Mouse (Mus musculus) limb, embryonic 14.5 days (tissue): ENCODE measurements around the gene Fgd6. TPM values are rescaled to one million over a fixed set of nuclear protein-coding genes. Genes with fewer than 3 reads are reported as not detected.

Experiments used
- ATAC-seq: fragments of 200-750 bp; cut with Nextera tagmentation; 2 replicates; pipeline ENCODE4 v1.8.0; 2017; ENCODE audit warnings: low read depth, moderate number of reproducible peaks, moderate TSS enrichment; ENCODE audit not compliant: low FRiP score
- DNase-seq: peaks from one replicate; pipeline ENCODE4 v3.0.0-alpha.2; 2015; ENCODE audit warnings: low spot score
- H3K27ac ChIP-seq: fragments of 300-500 bp; sonication (generic); replicated peaks from 2 replicates; pipeline ENCODE4 v1.5.1; 2014; ENCODE audit warnings: low read depth, mild to moderate bottlenecking, low read length, moderate library complexity, mixed read lengths
- H3K27me3 ChIP-seq: fragments of 300-500 bp; sonication (generic); 2 replicates; pipeline ENCODE4 v1.6.1; 2014; ENCODE audit warnings: low read length, mixed read lengths; ENCODE audit not compliant: control insufficient read depth, insufficient read depth
- H3K36me3 ChIP-seq: fragments of 300-500 bp; sonication (generic); 2 replicates; pipeline ENCODE4 v1.6.1; 2014; ENCODE audit warnings: mild to moderate bottlenecking, low read length, moderate library complexity, mixed read lengths; ENCODE audit not compliant: control insufficient read depth, insufficient read depth
- H3K4me1 ChIP-seq: fragments of 300-500 bp; sonication (generic); 2 replicates; pipeline ENCODE4 v1.6.1; 2014; ENCODE audit warnings: antibody characterized with exemption, low read length, mixed read lengths; ENCODE audit not compliant: control insufficient read depth, insufficient read depth
- H3K4me2 ChIP-seq: fragments of 300-500 bp; sonication (generic); replicated peaks from 2 replicates; pipeline ENCODE4 v1.6.1; 2014; ENCODE audit warnings: low read depth, mild to moderate bottlenecking, low read length, moderate library complexity; ENCODE audit not compliant: severe bottlenecking
- H3K4me3 ChIP-seq: fragments of 300-500 bp; sonication (generic); replicated peaks from 2 replicates; pipeline ENCODE4 v1.5.1; 2014; ENCODE audit warnings: low read length
- H3K9ac ChIP-seq: fragments of 300-500 bp; sonication (generic); 2 replicates; pipeline ENCODE4 v1.6.1; 2014; ENCODE audit warnings: mild to moderate bottlenecking, low read depth, low read length, moderate library complexity; ENCODE audit not compliant: severe bottlenecking
- H3K9me3 ChIP-seq: fragments of 300-500 bp; sonication (generic); 2 replicates; pipeline ENCODE4 v1.6.1; 2016; ENCODE audit warnings: low read length; ENCODE audit not compliant: control insufficient read depth
- POLR2A ChIP-seq: fragments of 200-500 bp; IDR thresholded peaks from 2 replicates; pipeline ENCODE4 v1.8.0; 2012; ENCODE audit warnings: inconsistent platforms, mild to moderate bottlenecking, moderate library complexity, borderline replicate concordance; ENCODE audit not compliant: insufficient read depth, insufficient read length; ENCODE audit errors: extremely low read depth
- WGBS: fragments of 180-500 bp; shearing (Covaris S2); extraction: QIAGEN DNeasy Blood & Tissue Kit; methylation state at CpG from one replicate; pipeline ENCODE4 v1.1.7; 2014; 5-methylcytosine and 5-hydroxymethylcytosine counted together
- polyA plus RNA-seq, 2 experiments: library from polyadenylated mRNA; depleted of rRNA in 1 of 2; stranded (reverse) in 1 of 2; unstranded in 1 of 2; fragments of >200 nt; fragmentation: Nextera tagmentation in 1 of 2; extraction: Ambion mirVana in 1 of 2; gene quantifications; 2 replicates each; pipeline versions ENCODE4 v1.2.1 to v1.2.3; 2012 to 2014

Gene Fgd6
- polyA plus RNA-seq, 2 experiments = 3.2 to 5.5 TPM

DNA sequence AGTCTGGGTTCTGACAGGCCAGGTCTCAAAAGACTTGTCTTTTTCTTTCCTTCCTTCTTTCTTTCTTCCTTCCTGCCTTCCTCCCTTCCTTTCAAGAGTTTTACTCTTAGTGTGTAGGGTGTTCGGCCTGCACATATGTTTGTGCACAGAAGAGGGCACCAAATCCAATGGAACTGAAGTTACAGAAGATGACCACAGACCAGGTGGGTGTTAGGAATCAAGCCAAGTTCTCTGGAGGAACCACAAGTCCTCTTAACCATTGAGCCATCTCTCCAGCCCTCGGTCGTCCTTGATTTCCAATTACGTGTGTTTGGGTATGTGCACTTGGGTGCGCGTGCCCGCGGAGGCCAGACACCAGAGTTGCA lies 111.6 kb downstream of the Fgd6 start:
- Histone ChIP-seq H3K36me3 (no peaks in the 10 kb centered on the region), H3K4me1 (peaks cover 18% of the 10 kb centered on the region; the same call in 1 of the 2 replicates), H3K4me2 (peak overlapping the region; percentile 73), H3K27me3 (no peaks in the 10 kb centered on the region), H3K4me3 (peak overlapping the region; percentile 88), H3K9ac (peak overlapping the region; percentile 94), H3K9me3 (no peaks in the 10 kb centered on the region), H3K27ac (no peak overlapping the region)
- 8% methylated on average over 8 of the region's 8 CpGs for WGBS
- no peak for TF ChIP-seq POLR2A
- ATAC-seq = peak; percentile 58
- peak; percentile 58 for DNase-seq

DNA sequence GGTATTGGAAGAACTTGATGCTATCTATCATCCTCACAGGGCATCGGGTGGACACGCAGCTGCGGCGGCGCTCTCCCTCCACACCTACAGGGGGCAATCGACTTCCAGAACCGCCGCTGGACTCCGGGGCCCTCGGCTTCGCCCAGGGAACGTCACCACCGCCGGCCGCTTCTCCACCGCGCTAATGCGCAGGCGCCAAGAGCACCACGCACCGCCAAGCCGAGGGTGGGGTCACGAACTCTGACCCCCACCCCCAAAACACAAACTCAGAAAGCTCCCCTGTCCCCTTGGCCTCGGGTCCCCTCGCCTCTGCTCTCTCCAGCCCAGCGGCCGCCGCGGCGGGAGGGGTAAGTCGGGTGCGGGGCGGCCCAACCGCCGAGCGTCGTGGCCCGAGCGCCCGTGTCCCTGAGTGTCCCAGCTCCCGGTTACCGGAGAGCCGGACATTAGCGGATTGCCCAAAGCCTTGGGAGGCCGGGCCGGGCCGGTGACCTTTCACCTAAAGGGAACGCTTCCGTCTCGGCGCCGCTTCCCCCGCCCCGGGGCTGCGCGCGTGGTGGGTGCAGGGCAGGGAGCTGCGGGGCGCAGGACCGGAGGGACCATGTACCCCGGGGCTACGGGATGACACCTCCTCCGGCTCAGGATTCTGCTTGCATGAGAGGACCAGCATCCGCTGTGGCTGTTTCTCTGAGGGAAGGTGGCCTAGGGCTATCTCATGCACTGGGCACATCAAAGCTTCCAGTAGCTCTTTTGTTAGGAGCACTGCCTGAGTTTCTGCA lies 112.1 kb downstream of the Fgd6 start, which contains the start of gene Nr2c1:
Gene Nr2c1 (plus strand): TSS at position 268 of the 776 bp plus-strand sequence.
- H3K36me3 ChIP-seq = no peaks in the 10 kb centered on the region
- no peaks in the 10 kb centered on the region for H3K9me3 ChIP-seq
- TF ChIP-seq POLR2A = peak; percentile 64; the same call in 1 of the 2 replicates
- H3K27me3 ChIP-seq = no peaks in the 10 kb centered on the region
- under 1% methylated on average over 47 of the region's 64 CpGs for WGBS
- H3K4me1 ChIP-seq = peaks cover 18% of the 10 kb centered on the region; the same call in 1 of the 2 replicates
- H3K4me2 ChIP-seq = peak within 1 kb of the TSS; percentile 73
- DNase-seq (peak; percentile 65), ATAC-seq (peak; percentile 89)
- peak within 1 kb of the TSS; percentile 76 for H3K27ac ChIP-seq
- H3K9ac ChIP-seq = peak within 1 kb of the TSS; percentile 94
- peak within 1 kb of the TSS; percentile 88 for H3K4me3 ChIP-seq

DNA sequence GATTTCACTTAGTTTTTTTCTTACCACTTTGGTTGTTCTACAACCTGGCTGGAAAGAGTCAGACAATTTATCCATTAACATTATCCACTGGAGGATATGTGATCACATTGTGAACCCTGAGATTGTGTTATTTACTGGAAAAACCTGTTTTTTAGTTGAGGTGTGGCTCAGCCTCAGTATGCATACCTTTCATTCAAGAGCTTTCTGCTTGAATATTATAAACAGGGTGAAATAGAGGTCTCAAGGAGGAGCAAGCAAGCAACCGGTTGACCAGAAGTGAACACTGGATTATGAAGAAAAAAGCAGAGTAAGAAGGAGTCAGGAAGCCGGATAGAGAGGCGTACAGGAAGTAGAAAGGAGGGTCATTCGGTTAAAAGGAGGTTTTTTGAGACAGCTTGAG lies 115.7 kb downstream of the Fgd6 start:
- WGBS = 76% methylated on average over 4 of the region's 4 CpGs
- Histone ChIP-seq H3K4me2 (no peak overlapping the region), H3K4me1 (peaks cover 13% of the 10 kb centered on the region; the same call in 1 of the 2 replicates), H3K27me3 (no peaks in the 10 kb centered on the region), H3K27ac (no peak overlapping the region), H3K9me3 (no peaks in the 10 kb centered on the region), H3K36me3 (peaks cover 3% of the 10 kb centered on the region; the same call in 1 of the 2 replicates), H3K4me3 (no peak overlapping the region), H3K9ac (no peak overlapping the region)
- no peak for TF ChIP-seq POLR2A
- no peak for DNase-seq
- no peak for ATAC-seq

DNA sequence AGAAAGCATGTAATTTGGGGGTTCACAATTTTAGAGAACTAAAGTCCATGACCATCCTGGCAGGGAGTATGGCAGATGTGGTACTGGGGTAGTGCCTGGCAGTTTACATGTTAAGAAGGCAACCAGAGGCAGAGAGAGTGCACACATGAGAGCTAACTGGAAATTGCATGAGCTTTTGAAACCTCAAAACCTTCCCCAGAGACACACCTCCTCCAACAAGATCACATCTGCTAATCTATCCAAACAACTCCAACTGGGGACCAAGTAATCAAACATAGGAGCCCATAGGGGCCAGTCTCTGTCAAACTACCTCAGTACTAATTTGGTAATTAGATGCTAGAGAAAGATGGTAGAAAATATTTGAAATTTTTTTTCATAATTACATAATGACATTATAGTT lies 118.0 kb downstream of the Fgd6 start:
- H3K4me2 ChIP-seq = no peak overlapping the region
- H3K36me3 ChIP-seq = peaks cover 12% of the 10 kb centered on the region
- no peak overlapping the region for H3K9ac ChIP-seq
- no peaks in the 10 kb centered on the region for H3K27me3 ChIP-seq
- no peaks in the 10 kb centered on the region for H3K9me3 ChIP-seq
- H3K4me3 ChIP-seq = no peak overlapping the region
- H3K27ac ChIP-seq = no peak overlapping the region
- DNase-seq (no peak), ATAC-seq (no peak)
- H3K4me1 ChIP-seq = peaks cover 12% of the 10 kb centered on the region; the same call in 1 of the 2 replicates
- no peak for TF ChIP-seq POLR2A

GRCm38 (mm10) chr10:94158962-94159361 lies 123.2 kb downstream of the Fgd6 start:
- DNase-seq = no peak
- TF ChIP-seq POLR2A = no peak
- WGBS = 89% methylated on average over 6 of the region's 6 CpGs
- H3K4me3 ChIP-seq = no peak overlapping the region
- no peak for ATAC-seq
- no peak overlapping the region for H3K27ac ChIP-seq
- no peaks in the 10 kb centered on the region for H3K9me3 ChIP-seq
- no peaks in the 10 kb centered on the region for H3K4me1 ChIP-seq
- H3K4me2 ChIP-seq = no peak overlapping the region
- H3K27me3 ChIP-seq = no peaks in the 10 kb centered on the region
- H3K36me3 ChIP-seq = peaks cover 46% of the 10 kb centered on the region
- no peak overlapping the region for H3K9ac ChIP-seq
